In genomic region chrX:94431548-94432375, GRCm38 (mm10) we compare ENCODE assay signal across 7 mouse cellular contexts.
A peak's percentile ranks its signal among the peaks of the same experiment; 100 is the strongest.
DNase-seq lines count a peak whose midpoint lies in the region; ATAC-seq and TF ChIP-seq lines count a peak whose summit lies in the region.

No protein-coding gene starts in this region.

- DNase-seq in left cerebral cortex, adult 11 months (ENCODE audit: low spot score) = peak; percentile 7
- DNase-seq in left cerebral cortex, adult 9 months (ENCODE audit: low spot score in 2 of 2) = no peak
- no peak for DNase-seq in Patski (ENCODE audit: low read depth, low spot score)
- peak; percentile 69 for DNase-seq in embryo, embryonic 10.5 days (ENCODE audit: low spot score)
- DNase-seq in ovary, postnatal 10 days (ENCODE audit: low spot score) = no peak

- ATAC-seq in Patski = no peak
- peak; percentile 88 for ATAC-seq in intestine, embryonic 15.5 days
- ATAC-seq in megakaryocyte progenitor cell, adult 5-6 weeks (replicated peaks; ENCODE audit: poor library complexity) = peak; percentile 88

- in situ Hi-C loops in Patski (cut with MboI; ENCODE audit: low pct_unique_long_range_greater_than_20kb) = loop anchor here (5.0 kb wide), 1 partner anchor 111 kb away; the partner anchor contains the start of gene Maged1

- peak; percentile 52 for TF ChIP-seq CTCF in Patski (IDR thresholded peaks at IDR 0.05)

- H3K36me3 ChIP-seq in intestine, embryonic 15.5 days = no peaks in the 10 kb centered on the region

- no peak overlapping the region for H3K4me3 ChIP-seq in intestine, embryonic 15.5 days (replicated peaks)

- 42% methylated on average over 9 of the region's 9 CpGs for WGBS in intestine, embryonic 15.5 days

- no peak overlapping the region; the same call in 1 of the 2 replicates for H3K4me2 ChIP-seq in intestine, embryonic 15.5 days (replicated peaks)

- H3K4me1 ChIP-seq in intestine, embryonic 15.5 days (replicated peaks) = no peaks in the 10 kb centered on the region

- no peaks in the 10 kb centered on the region for H3K9me3 ChIP-seq in intestine, embryonic 15.5 days

- H3K27me3 ChIP-seq in Patski = peaks cover 45% of the 10 kb centered on the region
- H3K27me3 ChIP-seq in intestine, embryonic 15.5 days (replicated peaks) = 0 out of 2 replicates have a peak, but pooled peaks cover 3% of the 10 kb centered on the region

- H3K9ac ChIP-seq in intestine, embryonic 15.5 days = no peak overlapping the region

- POLR2A ChIA-PET in Patski (lab: Charles Lee) = no interaction called here

- H3K27ac ChIP-seq in intestine, embryonic 15.5 days = no peak overlapping the region

- CTCF ChIA-PET in Patski (lab: Charles Lee) = interaction anchor here (1.3 kb wide), 1 partner anchor 11 kb away, joined by 4 read pairs; no protein-coding TSS in a partner anchor

Comparison
In these comparisons a context has a peak if more than half of its experiments do, and no peak if none do; other contexts are left out.
1. DNase-seq: peak in left cerebral cortex, adult 11 months (single experiment) and embryo, embryonic 10.5 days (single experiment); none in left cerebral cortex, adult 9 months (0 of 2), Patski (single experiment) and ovary, postnatal 10 days (single experiment).